Mouse (Mus musculus) hindbrain, embryonic 14.5 days (tissue): ENCODE measurements at regions not wholly inside any gene's neighbourhood (a gene's known extent, or its start where the extent isn't known, plus 50 kb on each side); places are given as distances from the start of the nearest gene placed in this dataset.
A peak's percentile ranks its signal among the peaks of the same experiment; 100 is the strongest.

ENCODE experiments used
- ATAC-seq: fragments of 200-750 bp; cut with Nextera tagmentation; 2 replicates; pipeline ENCODE4 v1.8.0; 2017; ENCODE audit warnings: moderate number of reproducible peaks, mild to moderate bottlenecking, moderate TSS enrichment, moderate library complexity; ENCODE audit not compliant: low FRiP score
- DNase-seq: peaks from one replicate; pipeline ENCODE4 v3.0.0-alpha.2; 2015; ENCODE audit warnings: low spot score
- H3K27ac ChIP-seq: fragments of 300-500 bp; sonication (generic); 2 replicates; pipeline ENCODE4 v1.5.1; 2014; ENCODE audit warnings: mild to moderate bottlenecking, moderate library complexity
- H3K27me3 ChIP-seq: fragments of 300-500 bp; sonication (generic); 2 replicates; pipeline ENCODE4 v1.6.1; 2014; ENCODE audit warnings: mild to moderate bottlenecking, low read length, mixed read lengths; ENCODE audit not compliant: control insufficient read depth, insufficient read depth
- H3K36me3 ChIP-seq: fragments of 300-500 bp; sonication (generic); replicated peaks from 2 replicates; pipeline ENCODE4 v1.6.1; 2014; ENCODE audit not compliant: control insufficient read depth, insufficient read depth
- H3K4me1 ChIP-seq: fragments of 300-500 bp; sonication (generic); replicated peaks from 2 replicates; pipeline ENCODE4 v1.6.1; 2014; ENCODE audit warnings: antibody characterized with exemption, low read length, mixed read lengths; ENCODE audit not compliant: control insufficient read depth, insufficient read depth
- H3K4me2 ChIP-seq: fragments of 300-500 bp; sonication (generic); replicated peaks from 2 replicates; pipeline ENCODE4 v1.6.1; 2014; ENCODE audit warnings: mild to moderate bottlenecking, moderate library complexity
- H3K4me3 ChIP-seq: fragments of 300-500 bp; sonication (generic); replicated peaks from 2 replicates; pipeline ENCODE4 v1.5.1; 2014; ENCODE audit warnings: mild to moderate bottlenecking, low read length
- H3K9ac ChIP-seq: fragments of 300-500 bp; sonication (generic); 2 replicates; pipeline ENCODE4 v1.6.1; 2014
- H3K9me3 ChIP-seq: fragments of 300-500 bp; sonication (generic); 2 replicates; pipeline ENCODE4 v1.6.1; 2016; ENCODE audit warnings: low read length; ENCODE audit not compliant: control insufficient read depth
- WGBS: fragments of 180-500 bp; shearing (Covaris S2); extraction: QIAGEN DNeasy Blood & Tissue Kit; methylation state at CpG from one replicate; pipeline ENCODE4 v1.1.7; 2014; 5-methylcytosine and 5-hydroxymethylcytosine counted together

- DNase-seq (no peak), ATAC-seq (no peak)
- Histone ChIP-seq H3K9ac (no peak overlapping the region), H3K4me1 (0 out of 2 replicates have a peak, but pooled peaks cover 6% of the 10 kb centered on the region), H3K27ac (no peak overlapping the region; the same call in 1 of the 2 replicates), H3K4me3 (no peak overlapping the region), H3K27me3 (no peaks in the 10 kb centered on the region), H3K36me3 (no peaks in the 10 kb centered on the region), H3K9me3 (no peaks in the 10 kb centered on the region), H3K4me2 (no peak overlapping the region)
- 37% methylated on average over 3 of the region's 3 CpGs for WGBS
Measured at GRCm38 (mm10) chr1:67359824-67360223, 237.0 kb downstream of the Cps1 start.

DNA sequence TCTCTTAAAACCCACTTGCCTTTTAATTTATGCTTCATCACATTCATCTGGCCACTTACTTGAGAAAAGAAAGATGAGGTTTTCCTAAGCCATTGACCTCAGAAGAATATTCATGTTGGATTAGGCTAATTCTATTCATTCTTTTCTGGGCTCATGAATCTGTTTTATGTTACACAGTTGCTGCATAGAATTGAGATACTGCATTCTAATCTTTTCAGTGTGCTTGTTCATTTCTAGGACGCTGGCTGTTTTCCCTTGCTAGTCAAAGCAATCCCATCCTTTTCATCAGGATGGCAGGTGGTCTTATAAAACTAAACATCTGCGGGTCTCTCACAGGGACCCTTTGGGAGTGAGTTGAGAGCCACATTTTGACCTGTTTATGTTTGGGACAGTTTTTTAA lies 243.2 kb downstream of the Cps1 start:
- ATAC-seq (no peak), DNase-seq (no peak)
- no peaks in the 10 kb centered on the region for H3K9me3 ChIP-seq
- H3K4me1 ChIP-seq: no peaks in the 10 kb centered on the region
- no peak overlapping the region for H3K4me3 ChIP-seq
- H3K9ac ChIP-seq: no peak overlapping the region
- H3K27me3 ChIP-seq: no peaks in the 10 kb centered on the region
- H3K27ac ChIP-seq: no peak overlapping the region
- no peak overlapping the region for H3K4me2 ChIP-seq
- 11% methylated on average over 2 of the region's 2 CpGs for WGBS
- H3K36me3 ChIP-seq: no peaks in the 10 kb centered on the region

DNA sequence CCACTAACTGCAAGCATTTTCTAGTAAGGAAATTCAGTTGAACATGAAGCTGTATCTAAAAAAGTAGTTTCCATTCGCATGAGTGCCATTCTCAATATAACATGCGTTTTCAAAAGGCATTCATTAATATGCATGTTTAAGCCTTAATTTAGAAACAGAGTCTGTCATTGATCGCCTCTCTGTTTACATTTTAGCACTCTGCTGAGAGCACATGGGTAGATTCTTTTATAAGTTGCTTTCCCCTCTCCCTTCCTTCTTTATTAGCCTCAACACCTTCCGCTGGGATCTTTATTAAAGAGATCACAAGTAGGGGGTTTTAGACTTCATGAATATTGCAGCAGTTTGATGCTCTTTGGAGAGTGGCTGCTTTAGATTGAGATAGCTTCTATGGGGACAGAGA lies 243.7 kb downstream of the Cps1 start:
- H3K36me3 ChIP-seq: no peaks in the 10 kb centered on the region
- no peak overlapping the region for H3K4me2 ChIP-seq
- H3K27ac ChIP-seq: no peak overlapping the region
- no peaks in the 10 kb centered on the region for H3K9me3 ChIP-seq
- no peaks in the 10 kb centered on the region for H3K27me3 ChIP-seq
- ATAC-seq: peak; percentile 48; the same call in 1 of the 2 replicates
- no peaks in the 10 kb centered on the region for H3K4me1 ChIP-seq
- WGBS: 20% methylated on average over 4 of the region's 4 CpGs
- no peak overlapping the region for H3K9ac ChIP-seq
- no peak overlapping the region for H3K4me3 ChIP-seq
- DNase-seq: no peak

GRCm38 (mm10) chr1:67382366-67382765 lies 259.5 kb downstream of the Cps1 start:
- H3K4me2 ChIP-seq: no peak overlapping the region

DNA sequence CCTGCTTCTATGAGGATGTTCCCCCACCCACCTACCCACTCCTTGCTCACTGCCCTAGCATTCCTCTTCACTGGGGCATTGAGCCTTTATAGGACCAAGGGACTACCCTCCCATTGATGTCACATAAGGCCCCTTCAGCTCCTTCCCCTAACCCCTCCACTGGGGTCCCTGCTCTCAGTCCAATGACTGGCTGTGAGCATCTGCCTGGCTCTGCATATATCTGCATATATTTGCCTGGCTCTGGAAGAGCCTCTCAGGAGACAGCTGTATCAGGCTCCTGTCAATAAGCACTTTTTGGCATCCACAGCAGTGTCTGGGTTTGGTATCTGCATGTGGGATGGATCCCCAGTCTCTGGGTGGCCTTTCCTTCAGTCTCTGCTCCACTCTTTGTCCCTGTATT lies 262.6 kb downstream of the Cps1 start:
- no peaks in the 10 kb centered on the region for H3K9me3 ChIP-seq
- no peak overlapping the region for H3K4me3 ChIP-seq
- ATAC-seq (peak; percentile 59; the same call in 1 of the 2 replicates), DNase-seq (no peak)
- H3K27ac ChIP-seq: no peak overlapping the region
- H3K4me1 ChIP-seq: no peaks in the 10 kb centered on the region
- H3K4me2 ChIP-seq: no peak overlapping the region
- no peaks in the 10 kb centered on the region for H3K36me3 ChIP-seq
- H3K27me3 ChIP-seq: no peaks in the 10 kb centered on the region
- H3K9ac ChIP-seq: no peak overlapping the region

More at GRCm38 (mm10) chr1:67382366-67382765, 259.5 kb downstream of the Cps1 start:
- H3K4me1 ChIP-seq: no peaks in the 10 kb centered on the region
- no peaks in the 10 kb centered on the region for H3K27me3 ChIP-seq
- no peaks in the 10 kb centered on the region for H3K9me3 ChIP-seq
- no peak overlapping the region for H3K9ac ChIP-seq
- no peaks in the 10 kb centered on the region for H3K36me3 ChIP-seq
- DNase-seq (no peak), ATAC-seq (no peak)
- no peak overlapping the region for H3K4me3 ChIP-seq
- WGBS: 86% methylated on average over 1 of the region's 1 CpGs
- H3K27ac ChIP-seq: no peak overlapping the region

DNA sequence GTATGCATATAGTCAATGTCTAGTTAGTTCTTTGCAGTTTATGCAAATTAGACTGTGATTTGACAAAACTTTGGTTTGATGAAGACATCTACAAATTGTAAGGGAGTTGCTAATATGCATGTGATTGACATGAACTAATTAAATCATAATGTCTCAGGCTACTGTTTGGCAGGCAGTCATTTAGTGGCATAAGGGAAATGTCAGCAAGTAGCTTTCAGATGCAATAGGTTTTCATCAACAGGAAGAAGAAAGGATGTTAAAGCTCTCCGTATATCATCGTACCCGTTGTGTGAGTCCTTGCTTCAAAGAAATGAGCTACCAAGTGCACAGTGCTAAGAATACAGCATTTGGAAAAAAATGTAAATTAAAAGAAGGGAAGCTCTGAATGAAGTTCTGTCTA lies 264.1 kb downstream of the Cps1 start:
- WGBS: 71% methylated on average over 3 of the region's 3 CpGs
- no peaks in the 10 kb centered on the region for H3K27me3 ChIP-seq
- no peak for DNase-seq

DNA sequence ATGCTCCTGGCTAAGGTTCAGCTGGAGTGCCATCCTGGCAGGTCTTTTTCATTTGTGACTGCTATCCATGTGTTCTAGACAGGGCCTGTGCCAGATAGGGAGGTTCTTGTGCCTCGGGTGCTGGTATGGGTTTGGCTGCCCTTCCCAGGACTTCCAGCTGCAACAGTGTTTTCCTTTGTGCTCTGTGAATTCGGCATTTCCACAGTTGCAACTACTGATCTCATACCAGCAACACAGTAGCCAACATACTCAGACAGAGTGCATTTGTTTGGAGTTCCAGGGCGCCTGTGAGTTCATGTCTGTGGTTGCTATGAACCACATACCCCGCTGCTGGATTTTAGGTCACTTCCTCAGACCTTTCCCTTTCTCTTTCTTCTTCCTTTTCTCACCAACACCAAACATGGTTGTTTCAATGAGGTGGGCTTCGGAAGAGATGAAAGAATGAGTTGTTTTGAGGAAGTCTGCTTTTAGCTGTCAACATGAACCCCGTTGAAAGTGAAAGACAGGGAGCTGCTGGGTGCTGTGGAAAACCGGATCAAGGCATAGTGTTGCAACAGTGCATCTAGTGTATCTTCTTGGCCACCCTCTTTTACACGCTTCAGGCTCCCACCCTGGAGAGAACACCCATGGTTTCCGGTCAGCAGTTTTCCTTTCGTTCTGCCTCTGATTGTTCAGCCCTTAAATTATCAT lies 275.1 kb downstream of the Cps1 start:
- DNase-seq: peak; percentile 28
- Histone ChIP-seq H3K4me2 (no peak overlapping the region), H3K9ac (no peak overlapping the region), H3K4me1 (no peaks in the 10 kb centered on the region), H3K4me3 (no peak overlapping the region), H3K27me3 (no peaks in the 10 kb centered on the region), H3K27ac (no peak overlapping the region), H3K36me3 (no peaks in the 10 kb centered on the region), H3K9me3 (no peaks in the 10 kb centered on the region)
- 75% methylated on average over 10 of the region's 10 CpGs for WGBS
- 0 out of 2 replicates have a peak, but pooled peaks have one; percentile 43 for ATAC-seq

More for the DNA sequence above, 264.1 kb downstream of the Cps1 start:
- Histone ChIP-seq H3K4me1 (no peaks in the 10 kb centered on the region), H3K9ac (no peak overlapping the region), H3K27ac (no peak overlapping the region), H3K36me3 (no peaks in the 10 kb centered on the region), H3K4me3 (no peak overlapping the region), H3K9me3 (no peaks in the 10 kb centered on the region), H3K4me2 (no peak overlapping the region)
- no peak for ATAC-seq

DNA sequence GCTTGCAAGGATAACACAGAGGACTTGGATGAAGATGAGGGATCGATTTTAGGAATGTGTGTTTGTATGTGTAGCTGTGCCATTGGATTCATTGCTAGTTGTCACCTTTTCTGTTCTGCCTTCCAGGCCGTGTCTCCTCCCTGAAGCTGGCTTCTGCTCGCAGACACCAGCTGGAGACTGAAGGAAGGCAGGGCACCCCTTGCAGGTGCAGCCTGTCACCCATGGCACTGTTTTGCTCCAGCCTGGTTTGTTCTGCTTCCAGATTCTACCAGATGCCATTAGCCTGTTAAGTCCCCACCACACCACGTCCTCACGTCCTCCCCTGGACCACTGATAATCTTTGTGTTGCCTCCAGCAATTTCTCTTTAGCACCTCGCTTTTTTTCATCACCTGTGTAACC lies 286.7 kb downstream of the Cps1 start:
- DNase-seq (no peak), ATAC-seq (no peak)
- H3K27me3 ChIP-seq: no peaks in the 10 kb centered on the region
- H3K9ac ChIP-seq: no peak overlapping the region
- 87% methylated on average over 6 of the region's 6 CpGs for WGBS
- H3K4me1 ChIP-seq: no peaks in the 10 kb centered on the region
- H3K4me3 ChIP-seq: no peak overlapping the region
- H3K4me2 ChIP-seq: no peak overlapping the region
- H3K27ac ChIP-seq: no peak overlapping the region
- no peaks in the 10 kb centered on the region for H3K9me3 ChIP-seq
- H3K36me3 ChIP-seq: no peaks in the 10 kb centered on the region

DNA sequence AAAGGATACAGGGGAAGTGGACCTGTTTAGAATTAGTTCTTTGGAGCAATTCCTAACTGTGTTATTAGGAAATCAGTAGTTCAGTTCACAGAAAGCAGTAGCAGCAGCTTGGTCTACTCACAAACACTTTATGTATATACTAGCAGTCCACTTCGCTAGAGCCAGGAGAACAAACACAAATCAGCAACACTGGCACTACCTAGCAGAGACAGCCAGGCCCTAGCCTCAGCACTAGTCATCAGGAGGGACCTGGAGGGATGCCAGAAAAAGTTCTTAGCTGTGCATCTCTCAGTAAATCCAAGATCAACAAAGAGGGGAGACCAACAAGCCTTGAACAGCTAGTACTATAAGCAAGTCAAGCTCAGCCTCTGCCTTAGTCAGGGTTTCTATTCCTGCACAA lies 294.4 kb downstream of the Cps1 start:
- Histone ChIP-seq H3K4me2 (no peak overlapping the region), H3K9me3 (no peaks in the 10 kb centered on the region), H3K36me3 (no peaks in the 10 kb centered on the region), H3K27ac (no peak overlapping the region), H3K9ac (no peak overlapping the region), H3K4me1 (no peaks in the 10 kb centered on the region), H3K4me3 (no peak overlapping the region), H3K27me3 (no peaks in the 10 kb centered on the region)
- ATAC-seq: no peak
- DNase-seq: no peak
- 85% methylated on average over 1 of the region's 1 CpGs for WGBS

DNA sequence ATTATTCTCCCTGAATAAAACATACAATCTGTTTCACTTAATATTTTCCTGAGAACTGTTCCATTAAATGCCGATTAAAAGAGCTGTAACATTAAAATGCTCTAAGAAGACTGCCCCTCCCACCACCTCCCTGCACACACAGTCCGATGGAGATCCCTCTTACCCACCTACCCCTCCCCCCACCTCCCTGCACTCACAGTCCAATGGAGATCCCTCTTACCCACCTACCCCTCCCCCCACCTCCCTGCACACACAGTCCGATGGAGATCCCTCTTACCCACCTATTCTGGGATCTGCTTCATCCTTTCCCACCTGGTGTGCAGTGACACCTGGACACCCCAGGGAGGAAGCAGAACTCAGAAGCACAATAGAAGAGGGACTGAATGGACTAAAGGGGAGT lies 305.6 kb downstream of the Cps1 start:
- DNase-seq: no peak
- no peak for ATAC-seq
- H3K9ac ChIP-seq: no peak overlapping the region
- no peak overlapping the region for H3K4me2 ChIP-seq
- no peaks in the 10 kb centered on the region for H3K36me3 ChIP-seq
- no peak overlapping the region for H3K4me3 ChIP-seq
- 42% methylated on average over 3 of the region's 3 CpGs for WGBS
- 0 out of 2 replicates have a peak, but pooled peaks cover 3% of the 10 kb centered on the region for H3K4me1 ChIP-seq
- H3K27ac ChIP-seq: no peak overlapping the region
- H3K27me3 ChIP-seq: no peaks in the 10 kb centered on the region
- no peaks in the 10 kb centered on the region for H3K9me3 ChIP-seq
